Mouse (Mus musculus) brain, embryonic 18.5 days (tissue): ENCODE results near the gene Gm47791.

Source experiments
- DNase-seq: peaks from one replicate; pipeline ENCODE4 v3.0.0-alpha.2; 2012; ENCODE audit warnings: low read depth, low spot score

Gene Gm47791

GRCm38 (mm10) chr1:82787414-82787813, 16.4 kb upstream of the Gm47791 start:
- DNase-seq, result peak; percentile 60

DNA sequence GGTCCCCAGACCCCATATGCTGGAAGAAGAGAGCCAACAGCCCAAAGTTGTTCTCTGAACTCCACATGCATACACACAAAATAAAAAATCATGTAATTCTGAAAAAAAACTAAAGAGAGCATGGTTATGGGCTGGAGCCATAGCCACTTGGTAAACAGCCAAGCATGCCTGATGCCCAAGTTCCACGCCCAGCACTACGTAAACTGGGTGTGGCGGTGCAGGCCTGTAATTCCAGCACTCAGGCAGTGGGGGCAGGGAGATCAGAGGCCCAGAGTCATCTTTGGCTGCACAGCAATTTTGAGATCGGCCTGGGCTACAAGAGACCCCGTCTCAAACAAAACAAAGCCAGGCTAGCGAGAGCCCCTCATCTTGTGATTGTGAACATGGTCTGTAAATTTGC, 14.5 kb upstream of the Gm47791 start:
- DNase-seq, result no peak

DNA sequence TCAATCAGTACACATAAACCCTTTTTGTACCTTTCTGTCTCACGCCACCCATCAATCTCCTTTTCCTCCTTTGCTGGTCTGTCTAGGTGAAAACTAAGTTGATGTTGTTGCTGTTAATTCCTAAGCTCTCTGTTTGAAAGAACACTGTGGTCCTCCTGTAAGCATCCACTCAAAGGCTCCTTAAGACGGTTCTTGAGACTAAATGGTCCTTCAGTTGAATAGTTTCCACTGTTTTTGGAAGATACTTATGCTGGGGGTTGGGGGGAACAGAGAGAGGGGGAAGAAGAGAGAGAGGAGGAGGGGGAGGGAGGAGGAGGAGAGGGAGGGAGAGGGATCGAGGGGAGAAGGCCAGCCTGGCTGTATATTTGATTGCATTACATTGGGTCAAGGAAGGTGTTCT, 12.5 kb upstream of the Gm47791 start:
- no peak for DNase-seq

DNA sequence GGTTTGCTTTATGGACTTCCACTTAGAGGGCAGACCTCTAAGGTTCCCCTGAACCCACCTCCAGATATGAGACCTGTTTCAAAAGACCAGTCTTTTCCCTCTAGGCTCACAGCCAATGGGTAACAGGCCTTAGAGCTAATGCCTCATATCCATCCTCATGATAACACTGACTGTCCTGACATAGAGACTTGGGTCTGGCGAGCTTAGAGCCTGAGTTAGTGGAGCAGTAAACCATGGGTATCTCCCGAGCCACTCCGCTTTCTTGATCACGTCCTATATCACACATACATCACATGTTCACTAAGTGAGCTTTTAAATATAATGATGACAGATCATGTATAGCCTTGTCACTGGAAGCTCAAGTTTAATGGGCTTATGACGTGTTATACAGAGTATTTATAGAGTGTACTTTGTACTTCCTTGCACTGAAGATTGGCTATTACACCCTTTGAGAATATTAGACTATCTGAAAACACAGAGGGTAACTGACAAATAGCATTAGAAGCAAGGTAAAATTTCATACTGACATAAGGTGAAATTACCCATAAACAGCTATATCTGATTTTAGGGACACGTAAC, 8.4 kb upstream of the Gm47791 start:
- no peak for DNase-seq

- DNase-seq, result no peak
Observed at GRCm38 (mm10) chr1:82775293-82775692, 4.2 kb upstream of the Gm47791 start.

DNA sequence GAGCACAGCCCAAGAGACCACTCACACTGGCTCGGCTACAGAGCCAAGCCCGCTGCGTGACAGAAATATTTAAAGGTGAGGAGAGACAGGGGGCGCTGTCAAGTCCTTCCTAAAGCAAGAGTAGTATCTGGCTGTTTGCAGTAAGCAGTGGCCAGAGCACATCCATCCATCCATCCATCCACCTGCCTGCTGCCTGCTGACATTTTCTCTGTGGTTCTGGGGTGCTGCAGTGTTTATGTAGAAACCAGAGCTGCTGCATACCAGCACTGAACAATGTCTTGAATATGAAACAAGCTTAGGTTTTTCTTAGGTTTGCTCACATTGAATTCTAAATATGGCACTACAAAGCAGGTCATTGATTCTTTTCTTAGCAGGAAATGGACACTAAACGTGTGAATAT, 2.2 kb upstream of the Gm47791 start:
- DNase-seq, result no peak

DNA sequence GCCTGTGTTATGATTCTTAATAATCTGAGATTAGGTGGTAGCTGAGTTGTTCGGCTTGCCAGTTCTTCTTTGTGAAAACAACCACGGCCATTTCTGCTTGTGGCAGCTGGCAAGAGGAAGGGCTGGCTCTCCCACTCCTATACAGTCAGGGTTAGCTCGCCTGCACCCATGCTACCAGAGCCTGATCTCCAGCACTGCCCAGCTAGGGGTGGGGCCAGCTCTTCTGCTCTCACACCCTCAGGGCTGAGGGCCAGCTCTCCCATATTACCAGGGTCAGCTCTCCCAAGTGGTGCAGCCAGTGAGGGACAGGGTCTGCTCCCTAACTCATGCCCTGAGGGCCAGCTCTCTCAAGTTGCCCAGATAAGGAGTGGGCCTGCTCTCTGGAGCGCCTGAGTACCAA, 1.4 kb upstream of the Gm47791 start:
- DNase-seq, result no peak

GRCm38 (mm10) chr1:82768269-82768668, 2.8 kb downstream of the Gm47791 start, which contains the start of gene Tm4sf20:
Gene Tm4sf20 (minus strand): TSS chr1:82768461.
- DNase-seq, result no peak

- DNase-seq, result no peak
Observed at GRCm38 (mm10) chr1:82766641-82767040, 4.4 kb downstream of the Gm47791 start.

GRCm38 (mm10) chr1:82766227-82766626, 4.8 kb downstream of the Gm47791 start:
- DNase-seq, result no peak

- no peak for DNase-seq
Observed at GRCm38 (mm10) chr1:82762274-82762673, 8.8 kb downstream of the Gm47791 start.

DNA sequence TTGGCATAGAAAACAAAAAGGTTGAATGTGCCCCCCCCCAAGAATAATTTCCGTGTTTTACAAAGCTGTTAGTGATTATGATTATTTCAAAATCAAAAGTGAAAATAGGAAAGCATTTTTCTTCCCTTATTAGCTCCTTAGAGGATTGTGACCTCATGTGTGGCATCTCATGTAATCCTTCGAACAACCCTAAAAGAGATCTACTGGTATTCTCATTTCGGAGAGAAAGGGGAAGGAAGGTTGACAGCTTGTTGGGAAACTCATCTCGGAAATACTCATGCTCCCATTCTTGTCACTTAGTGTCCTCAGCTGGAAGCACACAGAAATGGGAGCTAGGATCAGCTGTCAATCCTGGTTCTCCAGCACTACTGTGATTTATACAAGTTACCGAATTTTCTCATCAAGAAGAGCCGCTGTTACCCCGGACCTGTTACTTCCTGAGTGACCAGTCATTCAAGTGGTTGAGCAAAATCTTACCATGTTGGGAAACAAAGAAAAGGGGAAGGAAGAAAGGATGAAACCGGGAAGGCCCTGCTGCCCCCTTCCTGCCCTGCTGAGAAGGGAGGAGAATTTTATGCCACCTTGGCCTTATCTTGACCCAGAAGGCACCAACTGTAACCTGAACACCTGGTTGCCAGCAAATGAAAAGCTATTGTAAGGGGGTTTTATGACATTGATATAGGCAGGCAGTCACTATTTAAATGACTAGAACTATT, 9.4 kb downstream of the Gm47791 start:
- DNase-seq, result no peak

DNA sequence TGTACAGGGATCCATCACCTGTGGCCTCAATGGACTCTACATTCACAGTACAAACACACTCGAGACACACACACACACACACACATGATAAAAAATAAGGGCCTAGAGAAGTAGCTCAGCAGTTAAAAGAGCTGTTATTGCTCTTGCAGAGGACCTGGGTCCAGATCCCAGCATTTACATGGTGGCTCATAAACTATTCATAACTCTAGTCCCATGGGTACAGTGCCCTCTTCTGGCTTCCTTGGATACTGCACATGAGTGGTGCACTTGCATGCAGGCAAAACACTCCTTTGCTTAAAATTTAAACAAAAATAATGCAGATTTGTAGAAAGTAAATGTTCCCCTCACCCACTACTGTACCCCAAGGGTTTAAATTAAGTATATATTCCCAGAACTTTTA, 11.5 kb downstream of the Gm47791 start:
- DNase-seq, result no peak

- no peak for DNase-seq
Observed at GRCm38 (mm10) chr1:82747714-82748452, 23.2 kb downstream of the Gm47791 start.

GRCm38 (mm10) chr1:82746408-82746807, 24.6 kb downstream of the Gm47791 start:
- DNase-seq, result no peak

DNA sequence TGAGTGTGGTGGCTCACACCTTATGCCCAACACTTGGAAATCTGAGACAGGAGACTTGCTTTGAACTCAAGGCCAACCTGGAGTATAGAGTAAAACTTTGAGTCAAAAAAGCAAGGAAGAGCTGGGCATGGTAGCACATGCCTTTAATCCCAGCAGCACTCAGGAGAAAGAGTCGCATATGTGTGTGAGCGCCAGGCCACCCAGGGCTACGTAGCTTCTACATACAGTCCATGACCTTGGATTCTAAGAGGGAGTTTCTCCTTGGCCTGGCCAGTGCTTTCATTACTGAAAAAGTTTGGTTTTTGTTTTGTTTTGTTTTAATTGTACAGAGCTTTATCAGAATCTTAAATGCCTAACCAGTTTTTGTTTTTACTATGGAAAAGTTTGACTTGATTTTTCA, 27.1 kb downstream of the Gm47791 start:
- no peak for DNase-seq

DNA sequence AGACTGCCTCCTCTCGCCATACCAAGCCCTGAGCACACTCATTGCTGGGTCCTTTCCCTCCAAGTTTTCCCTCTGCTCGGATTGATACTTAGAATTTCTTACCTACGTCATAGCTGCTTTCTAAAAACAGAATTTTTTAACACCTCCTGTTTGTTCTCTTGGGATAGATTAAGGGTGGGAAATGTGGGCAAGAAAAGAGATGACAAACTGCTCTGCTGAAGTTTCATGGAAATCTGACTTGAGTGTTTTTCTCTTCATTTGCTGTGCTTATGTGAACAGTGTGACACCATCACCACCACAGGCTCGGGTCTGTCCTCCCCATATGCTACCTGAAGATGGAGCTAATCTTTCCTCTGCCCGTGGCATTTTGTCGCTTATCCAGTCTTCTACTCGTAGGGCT, 29.5 kb downstream of the Gm47791 start:
- no peak for DNase-seq

DNA sequence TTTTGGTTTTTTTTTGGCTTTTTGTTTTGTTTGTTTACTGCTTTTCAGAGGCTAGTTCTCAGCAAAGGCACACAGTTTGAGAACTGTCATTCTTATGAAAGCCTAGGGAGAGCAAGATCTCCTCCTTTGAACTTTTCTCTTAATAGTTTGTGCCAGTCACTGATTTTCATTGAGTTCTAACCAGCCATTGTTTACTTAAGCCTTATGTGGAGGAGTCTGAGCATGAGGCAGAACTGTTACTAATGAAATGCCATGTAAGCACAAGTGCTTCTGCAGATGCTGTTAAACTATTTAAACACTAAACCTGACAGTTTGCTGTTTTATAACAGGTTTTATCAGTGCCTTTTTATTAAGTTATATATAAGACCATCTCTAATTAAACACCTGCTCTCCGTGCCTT, 33.0 kb downstream of the Gm47791 start:
- DNase-seq, result no peak

- no peak for DNase-seq
Observed at GRCm38 (mm10) chr1:82733357-82733756, 37.7 kb downstream of the Gm47791 start.

GRCm38 (mm10) chr1:82726482-82726881, 44.6 kb downstream of the Gm47791 start:
- DNase-seq, result no peak

- no peak for DNase-seq
Observed at GRCm38 (mm10) chr1:82725875-82726185, 45.2 kb downstream of the Gm47791 start.

DNA sequence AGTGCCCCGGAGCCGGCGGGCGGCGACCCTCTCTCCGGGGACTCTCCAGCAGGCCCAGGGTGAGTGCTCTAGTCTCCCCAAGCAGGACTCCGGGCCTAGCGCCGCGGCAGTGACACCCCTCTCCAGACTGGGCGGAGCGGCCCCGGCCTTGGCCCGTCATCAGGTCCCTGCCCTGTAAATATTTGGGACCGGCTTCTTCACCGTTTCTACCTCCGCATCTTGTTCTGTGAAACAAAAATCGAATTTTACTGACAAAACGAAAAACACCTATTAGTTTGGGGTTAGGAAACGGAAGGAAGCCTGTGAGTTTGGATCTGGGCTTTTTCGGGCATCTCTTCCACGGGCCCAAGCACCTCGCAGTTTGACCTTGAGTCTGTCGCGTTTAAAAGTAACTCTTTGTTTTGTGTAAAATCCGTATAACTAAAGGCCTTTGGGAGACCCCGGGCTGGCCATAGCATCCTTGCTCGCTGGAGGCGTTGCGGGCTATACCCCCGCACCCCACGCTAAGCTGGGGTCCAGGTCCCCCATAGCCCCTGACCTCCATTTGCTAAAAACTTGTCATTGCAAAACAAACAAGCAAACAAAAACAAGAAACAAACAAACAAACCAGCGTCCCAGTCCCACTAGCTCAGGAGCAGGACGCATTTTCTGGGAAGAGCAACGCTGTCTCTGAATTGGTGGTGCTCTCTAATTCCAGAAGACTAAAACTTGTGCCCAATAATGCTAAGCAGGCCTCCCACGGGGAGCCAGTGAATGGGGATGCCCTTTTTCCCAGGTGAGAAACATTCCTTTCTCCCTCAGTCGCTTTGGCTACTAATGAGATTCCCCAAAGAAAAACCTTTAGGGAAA, 45.8 kb downstream of the Gm47791 start:
- no peak for DNase-seq
